Mouse (Mus musculus): ENCODE measurements around the gene Slc46a3. TPM values are rescaled to one million over a fixed set of nuclear protein-coding genes. Genes with fewer than 3 reads are reported as not detected.
"Not testable (repeated sequence)": the region's sequence is repeated elsewhere in the genome, so short reads cannot be mapped to it uniquely, and the experiment has no call there.

Gene Slc46a3
- polyA plus RNA-seq, 1 experiment from 2014 or later, result 4.6 TPM

- CTCF ChIA-PET, result no interaction called here
- no peaks in the 10 kb centered on the region for H3K27me3 ChIP-seq
- no peak for TF ChIP-seq CTCF (IDR thresholded peaks at IDR 0.05)
- ATAC-seq (no peak), DNase-seq (ENCODE audit: low read depth, low spot score) (no peak)
- POLR2A ChIA-PET, result no interaction called here
- in situ Hi-C loops (cut with MboI; ENCODE audit: low pct_unique_long_range_greater_than_20kb), result no loop called here
Observed at GRCm38 (mm10) chr5:147913241-147913842, 18.7 kb upstream of the Slc46a3 start.

DNA sequence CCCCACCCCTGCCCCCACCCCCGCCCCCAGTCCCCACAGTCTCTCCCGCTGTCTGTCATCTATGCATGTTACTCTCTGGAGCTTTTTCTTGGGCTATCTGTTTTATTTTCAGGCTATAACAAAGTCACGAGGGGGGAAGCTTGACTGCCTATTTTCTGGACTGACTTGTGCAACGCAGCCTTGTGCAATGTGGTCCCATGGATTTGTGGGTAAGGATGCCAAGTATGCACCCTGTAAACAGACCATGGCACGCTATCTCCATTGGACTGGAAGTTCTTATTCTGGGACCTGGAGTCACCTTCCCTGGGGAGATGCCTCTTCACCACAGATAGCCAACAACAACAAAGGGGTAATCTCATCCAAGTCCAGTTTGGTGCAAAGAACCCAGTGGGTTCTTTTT, 17.1 kb upstream of the Slc46a3 start:
- no peaks in the 10 kb centered on the region for H3K27me3 ChIP-seq
- no peak for DNase-seq (ENCODE audit: low read depth, low spot score)
- ChIA-PET POLR2A (no interaction called here), CTCF (no interaction called here)
- in situ Hi-C loops (cut with MboI; ENCODE audit: low pct_unique_long_range_greater_than_20kb), result no loop called here
- no peak for TF ChIP-seq CTCF (IDR thresholded peaks at IDR 0.05)
- ATAC-seq, result no peak

GRCm38 (mm10) chr5:147910807-147911509, 16.3 kb upstream of the Slc46a3 start:
- H3K27me3 ChIP-seq, result no peaks in the 10 kb centered on the region
- ChIA-PET CTCF (interaction anchor here (1.1 to 2.0 kb wide), 3 partner anchors 17 to 34 kb away, joined by 3 to 5 read pairs (median 4); partner anchors contain the start of gene Slc46a3), POLR2A (interaction anchor here (0.6 kb wide), 1 partner anchor 350 kb away, joined by 4 read pairs; no protein-coding TSS in a partner anchor)
- DNase-seq (ENCODE audit: low read depth, low spot score) (no peak), ATAC-seq (no peak)
- peak; percentile 54 for TF ChIP-seq CTCF (IDR thresholded peaks at IDR 0.05)
- in situ Hi-C loops (cut with MboI; ENCODE audit: low pct_unique_long_range_greater_than_20kb), result no loop called here

DNA sequence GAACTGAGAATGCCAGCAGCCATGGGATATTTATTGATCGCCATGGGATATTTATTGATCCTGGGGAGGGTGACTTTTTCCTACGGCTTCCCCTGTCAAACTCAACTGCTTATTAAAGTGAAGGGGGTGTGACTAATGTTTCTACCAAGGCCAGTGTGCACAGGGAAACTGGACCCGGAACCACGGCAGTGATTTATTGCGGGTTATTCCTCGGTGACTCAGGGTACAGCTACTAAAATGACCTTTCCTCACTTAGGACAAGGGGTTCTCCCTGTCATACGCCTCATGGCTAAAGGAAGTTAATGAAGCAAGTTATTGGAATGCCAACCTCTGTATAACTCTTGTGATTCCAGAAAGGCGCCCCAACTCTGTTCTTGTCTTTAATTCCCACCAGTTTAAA, 13.2 kb upstream of the Slc46a3 start:
- DNase-seq (ENCODE audit: low read depth, low spot score) (no peak), ATAC-seq (no peak)
- CTCF ChIA-PET, result interaction anchor here (1.6 kb wide), 3 partner anchors 13 to 21 kb away, joined by 3 to 6 read pairs (median 4); partner anchors contain the start of gene Slc46a3
- POLR2A ChIA-PET, result no interaction called here
- in situ Hi-C loops (cut with MboI; ENCODE audit: low pct_unique_long_range_greater_than_20kb), result no loop called here
- no peak for TF ChIP-seq CTCF (IDR thresholded peaks at IDR 0.05)
- H3K27me3 ChIP-seq, result no peaks in the 10 kb centered on the region

GRCm38 (mm10) chr5:147907144-147907543, 12.5 kb upstream of the Slc46a3 start:
- no peaks in the 10 kb centered on the region for H3K27me3 ChIP-seq
- ATAC-seq, result no peak
- POLR2A ChIA-PET, result no interaction called here
- CTCF ChIA-PET, result interaction anchor here (1.6 kb wide), 2 partner anchors 13 to 22 kb away, joined by 4 to 6 read pairs; partner anchors contain the start of gene Slc46a3
- in situ Hi-C loops (cut with MboI; ENCODE audit: low pct_unique_long_range_greater_than_20kb), result no loop called here
- no peak for DNase-seq (ENCODE audit: low read depth, low spot score)
- TF ChIP-seq CTCF (IDR thresholded peaks at IDR 0.05), result peak; percentile 47

- in situ Hi-C loops (cut with MboI; ENCODE audit: low pct_unique_long_range_greater_than_20kb), result no loop called here
- POLR2A ChIA-PET, result no interaction called here
Observed at GRCm38 (mm10) chr5:147903166-147903565, 8.6 kb upstream of the Slc46a3 start.

DNA sequence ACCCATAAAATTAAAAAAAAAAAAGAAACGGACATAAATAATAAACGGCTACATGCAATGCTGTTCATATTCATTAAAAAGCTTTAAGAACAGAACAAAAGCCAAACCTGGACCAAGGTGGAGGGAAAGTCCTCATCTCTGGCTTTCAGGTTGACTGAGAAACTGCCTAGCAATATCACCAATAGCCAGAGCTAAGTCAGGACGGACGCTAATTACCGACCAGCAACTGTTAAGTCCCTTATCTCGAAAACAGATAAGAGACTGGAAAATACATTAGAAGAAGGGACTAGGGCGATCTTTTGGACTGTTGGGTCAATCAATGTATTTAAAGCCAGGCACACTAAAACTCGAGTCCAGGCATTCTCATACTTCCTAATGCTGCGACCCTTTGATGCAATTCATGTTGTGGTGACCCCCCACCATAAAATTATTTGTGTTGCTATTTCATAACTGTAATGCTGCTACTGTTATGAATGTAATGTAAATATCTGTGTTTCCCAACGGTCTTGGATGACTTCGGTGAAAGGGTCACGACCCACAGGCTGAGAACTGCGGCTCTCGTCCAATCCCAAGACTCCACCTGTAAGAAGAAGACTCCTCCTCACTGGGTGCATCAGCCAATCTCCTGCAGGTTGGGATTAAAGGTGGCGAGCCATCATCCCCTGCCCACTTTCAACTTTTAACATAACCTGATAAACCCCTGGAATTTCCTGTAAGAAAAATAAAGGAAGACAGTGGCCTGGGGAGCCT, 7.6 kb upstream of the Slc46a3 start:
- no peak for ATAC-seq
- H3K27me3 ChIP-seq, result no peaks in the 10 kb centered on the region
- in situ Hi-C loops (cut with MboI; ENCODE audit: low pct_unique_long_range_greater_than_20kb), result no loop called here
- DNase-seq (ENCODE audit: low read depth, low spot score), result no peak
- no peak for TF ChIP-seq CTCF (IDR thresholded peaks at IDR 0.05)
- CTCF ChIA-PET, result no interaction called here
- POLR2A ChIA-PET, result no interaction called here

More at GRCm38 (mm10) chr5:147903166-147903565, 8.6 kb upstream of the Slc46a3 start:
- TF ChIP-seq CTCF (IDR thresholded peaks at IDR 0.05), result no peak
- CTCF ChIA-PET, result no interaction called here
- no peaks in the 10 kb centered on the region for H3K27me3 ChIP-seq
- no peak for ATAC-seq
- no peak for DNase-seq (ENCODE audit: low read depth, low spot score)

GRCm38 (mm10) chr5:147898968-147899549, 4.4 kb upstream of the Slc46a3 start:
- POLR2A ChIA-PET, result interaction anchor here (0.5 kb wide), 1 partner anchor 28 kb away, joined by 3 read pairs; no protein-coding TSS in a partner anchor
- in situ Hi-C loops (cut with MboI; ENCODE audit: low pct_unique_long_range_greater_than_20kb), result no loop called here
- CTCF ChIA-PET, result no interaction called here
- H3K27me3 ChIP-seq, result no peaks in the 10 kb centered on the region
- DNase-seq (ENCODE audit: low read depth, low spot score) (no peak), ATAC-seq (no peak)
- no peak for TF ChIP-seq CTCF (IDR thresholded peaks at IDR 0.05)

DNA sequence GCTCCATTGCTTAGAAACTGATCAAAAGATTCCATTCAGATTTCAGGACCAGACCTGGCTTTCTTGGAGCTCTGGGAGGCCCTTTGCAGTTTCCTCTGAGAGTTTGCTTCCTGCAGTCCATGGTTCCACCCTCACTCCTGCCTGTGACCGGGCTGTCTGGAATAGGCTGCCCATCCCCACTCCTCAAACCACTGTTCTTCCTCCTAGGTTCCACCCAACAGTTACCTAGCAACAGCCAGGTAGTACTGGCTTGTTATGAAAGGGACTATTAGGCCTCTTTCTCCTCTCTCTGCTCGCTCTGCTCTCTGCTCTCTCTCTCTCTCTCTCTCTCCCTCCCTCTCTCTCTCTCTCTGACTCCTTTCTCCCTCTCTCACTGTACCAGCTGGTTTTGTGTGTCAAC, 3.6 kb upstream of the Slc46a3 start:
- TF ChIP-seq CTCF (IDR thresholded peaks at IDR 0.05), result no peak
- ChIA-PET CTCF (no interaction called here), POLR2A (no interaction called here)
- no peaks in the 10 kb centered on the region for H3K27me3 ChIP-seq
- no peak for ATAC-seq
- no peak for DNase-seq (ENCODE audit: low read depth, low spot score)
- in situ Hi-C loops (cut with MboI; ENCODE audit: low pct_unique_long_range_greater_than_20kb), result no loop called here

DNA sequence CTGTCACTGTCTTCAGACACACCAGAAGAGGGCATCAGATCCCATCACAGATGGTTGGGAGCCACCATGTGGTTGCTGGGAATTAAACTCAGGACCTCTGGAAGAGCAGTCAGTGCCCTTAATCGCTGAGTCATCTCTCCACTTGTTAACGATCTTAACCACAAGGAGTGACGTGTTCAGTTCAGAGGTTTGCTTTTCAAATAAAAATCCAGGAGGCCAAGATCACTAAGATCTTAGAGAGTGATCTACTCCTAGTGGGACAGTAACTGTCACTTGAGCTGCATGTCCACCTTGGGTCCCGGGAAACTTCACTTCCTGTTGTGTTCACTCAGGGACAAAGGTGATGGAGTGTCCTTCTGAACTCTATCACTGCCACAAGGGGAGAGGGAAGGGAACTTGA, 1.9 kb upstream of the Slc46a3 start:
- CTCF ChIA-PET, result interaction anchor here (1.2 kb wide), 1 partner anchor 19 kb away, joined by 3 read pairs; no protein-coding TSS in a partner anchor
- ATAC-seq; in situ Hi-C loops (cut with MboI; ENCODE audit: low pct_unique_long_range_greater_than_20kb); DNase-seq (ENCODE audit: low read depth, low spot score); POLR2A ChIA-PET; H3K27me3 ChIP-seq: not testable (repeated sequence)
- TF ChIP-seq CTCF (IDR thresholded peaks at IDR 0.05), result peak; percentile 33

Data from Patski (cell line).